Mouse (Mus musculus): ENCODE measurements around the gene Psenen.
A peak's percentile ranks its signal among the peaks of the same experiment; 100 is the strongest.

Psenen gene

DNA sequence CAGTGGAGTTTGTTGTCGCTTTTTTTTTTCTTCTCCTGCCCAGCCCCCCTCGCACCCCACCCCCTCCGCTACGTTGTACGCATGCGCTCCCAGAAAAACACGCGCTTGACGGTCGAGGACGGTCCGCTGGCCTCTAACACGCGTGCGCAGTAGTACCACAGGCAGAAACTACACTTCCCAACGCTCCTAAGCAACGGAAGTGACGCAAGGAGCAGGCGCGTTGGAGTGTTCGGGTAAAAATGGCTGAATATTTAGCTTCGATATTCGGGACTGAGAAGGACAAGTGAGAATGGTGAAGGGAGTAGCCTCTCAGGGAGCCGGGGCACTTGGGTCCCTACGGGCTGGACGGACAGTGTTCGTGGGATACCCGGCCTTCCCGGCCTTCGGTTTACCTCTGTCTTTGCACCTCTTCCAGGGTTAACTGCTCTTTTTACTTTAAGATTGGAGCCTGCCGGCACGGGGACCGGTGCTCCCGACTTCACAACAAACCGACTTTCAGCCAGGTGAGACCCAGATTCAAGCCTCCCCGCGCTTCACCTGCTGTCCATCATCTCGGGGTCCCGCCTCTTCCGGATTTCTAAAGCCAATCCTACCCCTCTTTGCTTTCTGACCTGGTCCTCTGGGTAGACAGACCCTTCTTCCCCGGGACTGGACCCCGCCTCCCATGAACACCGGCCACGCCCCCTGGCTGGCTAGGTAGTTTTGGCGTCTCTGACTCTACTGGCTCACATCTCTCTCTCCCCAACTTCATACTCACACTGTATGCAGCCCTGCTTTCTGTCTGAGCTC is at the start of gene Psenen, which contains the start of the genes U2af1l4 and Gm49396:
Psenen (minus strand) TSS at position 511 of the 789 bp plus-strand sequence.
U2af1l4 (plus strand) TSS at position 185 of the 789 bp plus-strand sequence.
Gm49396 (plus strand) TSS at position 228 of the 789 bp plus-strand sequence.
- DNase-seq (ENCODE audit: low spot score), result peak; percentile 96

DNA sequence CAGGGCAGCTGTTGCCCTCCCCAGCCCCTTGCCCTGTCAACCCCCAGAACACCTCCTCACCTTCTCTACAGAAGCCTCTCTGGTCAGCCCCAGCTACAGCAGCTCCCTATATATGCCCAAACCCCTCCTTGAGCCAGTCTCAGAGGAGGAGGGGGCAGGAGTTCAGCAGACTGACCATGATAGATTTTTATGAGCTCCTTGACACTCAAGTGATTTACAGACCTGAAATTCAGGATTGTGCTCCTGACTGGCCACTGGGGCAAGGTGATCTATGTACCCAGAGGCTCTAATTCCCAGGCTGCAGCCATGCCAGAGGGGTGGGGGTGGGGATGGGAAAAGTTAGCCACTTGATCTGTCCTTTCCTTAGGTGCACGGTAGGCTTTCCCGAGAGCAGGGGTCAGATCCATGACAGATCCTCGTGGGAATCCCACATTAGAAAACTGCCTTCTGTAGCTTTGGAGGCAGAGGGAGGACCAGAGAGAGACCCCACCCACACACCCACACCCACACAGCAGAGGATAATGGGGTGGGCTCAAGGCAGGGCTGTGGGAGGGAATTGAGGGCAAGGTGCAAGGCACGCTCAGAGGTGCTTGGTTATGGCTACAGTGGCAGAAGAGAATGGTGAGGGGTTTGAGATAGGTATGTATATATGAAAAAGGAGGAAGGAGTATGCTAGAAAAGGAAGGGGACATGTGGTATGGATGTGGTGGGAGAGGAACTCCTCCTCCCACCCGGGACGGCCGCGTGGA is 49.4 kb upstream of the Psenen start, which contains the start of gene Upk1a:
Upk1a (minus strand) TSS at position 194 of the 749 bp plus-strand sequence.
- DNase-seq (ENCODE audit: low spot score), result no peak

DNA sequence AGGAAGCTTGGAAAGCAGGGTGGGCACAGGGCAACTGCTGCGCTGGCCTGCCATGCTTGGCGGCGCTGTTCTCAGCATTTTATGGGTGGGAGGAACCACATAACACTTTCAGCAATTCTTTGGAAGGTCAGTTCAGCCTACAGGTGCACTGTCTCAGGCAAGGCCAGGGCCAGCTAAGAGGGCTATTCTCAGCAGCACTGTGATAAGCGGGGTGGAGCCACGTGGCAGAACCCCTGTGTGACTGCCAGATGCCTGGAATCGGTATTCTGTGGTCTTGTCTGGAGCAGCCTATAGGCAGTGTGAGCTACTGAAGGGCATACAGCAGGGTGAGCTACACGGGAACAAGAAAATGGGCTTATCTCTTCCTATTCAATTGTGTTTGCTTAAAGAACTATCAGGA is 46.6 kb upstream of the Psenen start:
- DNase-seq (ENCODE audit: low spot score), result no peak

DNA sequence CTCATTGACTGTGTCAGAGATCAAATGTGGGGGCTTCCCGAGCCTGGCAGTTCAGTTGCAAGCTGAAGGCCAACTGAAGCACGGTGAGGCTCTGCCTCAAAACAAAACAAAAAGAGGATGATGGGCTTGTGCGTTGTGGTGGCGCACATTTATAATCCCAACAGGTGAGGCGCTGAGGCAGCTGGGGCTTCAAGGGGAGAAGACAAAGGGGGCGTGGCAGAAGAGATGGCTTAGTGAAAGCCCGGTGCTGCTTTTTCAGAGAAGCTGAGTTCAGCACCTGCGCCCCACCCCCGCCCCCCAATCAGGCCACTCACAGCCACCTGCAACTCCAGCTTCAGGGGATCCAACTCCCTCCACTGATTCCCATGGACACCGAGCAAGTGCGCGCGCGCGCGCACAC is 45.0 kb upstream of the Psenen start:
- no peak for DNase-seq (ENCODE audit: low spot score)

DNA sequence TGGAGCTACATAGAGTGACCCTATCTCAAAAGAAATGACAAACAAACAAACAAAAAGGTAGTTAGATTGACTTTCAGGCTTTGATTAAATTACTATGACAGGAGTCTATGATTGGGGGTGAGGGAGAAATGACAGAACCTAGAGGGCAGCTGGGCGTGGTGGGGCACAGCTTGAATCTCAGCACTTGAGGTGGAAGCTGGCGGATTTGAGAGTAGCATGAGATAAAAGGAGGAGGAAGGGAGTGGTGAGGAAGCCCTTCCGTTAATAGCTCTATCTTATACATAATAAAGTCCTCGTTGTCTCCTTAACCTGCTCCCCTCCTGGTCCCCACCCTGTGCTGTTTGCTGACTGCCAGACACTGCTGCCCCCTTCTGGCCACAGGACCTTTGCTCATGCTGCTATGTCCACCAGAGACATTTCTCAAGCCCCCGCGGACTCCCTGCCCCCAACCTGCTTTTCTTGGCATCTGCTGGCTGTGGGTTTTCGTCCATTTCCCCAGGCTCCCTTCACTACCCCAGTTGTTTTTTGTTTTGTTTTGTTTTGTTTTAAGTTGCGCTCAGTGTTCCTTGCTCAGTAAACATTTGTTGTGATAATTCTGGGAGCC is 44.4 kb upstream of the Psenen start:
- DNase-seq (ENCODE audit: low spot score), result no peak

DNA sequence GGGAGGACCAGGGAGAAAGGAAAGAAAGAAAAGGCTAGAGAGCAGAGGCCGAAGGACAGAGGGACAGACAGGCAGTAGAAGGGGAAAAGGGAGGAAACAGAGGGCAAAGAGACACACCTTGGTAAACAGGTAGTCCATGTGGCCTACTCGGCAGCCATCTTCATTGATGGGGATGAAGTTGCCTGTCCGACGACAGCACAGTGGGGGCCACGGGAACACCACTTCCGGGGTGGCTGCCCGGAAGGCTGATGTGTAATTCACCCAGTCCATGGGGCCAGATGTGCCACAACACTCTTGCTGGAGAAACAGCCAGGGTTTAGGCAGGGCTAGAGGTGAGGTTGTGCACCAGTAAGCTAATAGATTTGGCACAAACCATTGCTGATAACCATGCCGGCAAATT is 41.5 kb upstream of the Psenen start:
- DNase-seq (ENCODE audit: low spot score), result no peak

DNA sequence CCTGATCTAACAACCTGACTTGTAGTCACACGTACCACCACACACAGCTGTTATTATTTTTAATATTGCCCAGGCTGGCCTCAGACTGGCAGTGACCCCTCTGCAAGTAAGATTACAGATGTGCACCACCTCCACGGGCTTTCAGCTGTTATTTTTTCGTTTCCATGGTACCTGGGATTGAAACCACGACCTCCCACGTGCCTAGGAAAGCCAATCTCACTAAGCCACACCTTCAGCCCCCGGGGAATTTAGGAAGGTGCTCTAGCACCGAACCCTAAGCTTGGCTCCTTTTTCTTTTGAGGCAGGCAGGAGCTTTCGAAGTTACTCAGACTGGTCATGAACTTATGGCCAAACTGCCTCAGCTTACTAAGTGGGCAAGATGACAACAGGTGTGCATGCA is 41.0 kb upstream of the Psenen start:
- DNase-seq (ENCODE audit: low spot score), result no peak

DNA sequence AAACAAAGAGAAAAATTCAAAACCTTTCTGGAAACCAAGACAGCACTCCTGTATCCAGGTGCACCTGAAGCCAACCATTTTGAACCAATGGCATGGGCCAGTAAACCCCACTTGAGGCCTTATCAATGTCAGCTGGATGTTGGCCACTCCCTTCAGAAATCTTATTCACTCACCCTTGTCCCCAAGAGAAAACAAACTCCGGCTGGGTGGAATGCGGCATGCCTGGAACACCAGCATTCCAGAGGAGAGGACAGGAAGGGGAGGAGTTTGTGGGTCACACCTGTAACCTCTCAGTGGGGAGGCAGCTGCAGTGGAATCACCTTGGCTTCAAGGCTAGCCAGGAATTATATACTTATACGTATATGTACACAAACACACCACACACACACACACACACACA is 39.2 kb upstream of the Psenen start:
- DNase-seq (ENCODE audit: low spot score), result no peak

DNA sequence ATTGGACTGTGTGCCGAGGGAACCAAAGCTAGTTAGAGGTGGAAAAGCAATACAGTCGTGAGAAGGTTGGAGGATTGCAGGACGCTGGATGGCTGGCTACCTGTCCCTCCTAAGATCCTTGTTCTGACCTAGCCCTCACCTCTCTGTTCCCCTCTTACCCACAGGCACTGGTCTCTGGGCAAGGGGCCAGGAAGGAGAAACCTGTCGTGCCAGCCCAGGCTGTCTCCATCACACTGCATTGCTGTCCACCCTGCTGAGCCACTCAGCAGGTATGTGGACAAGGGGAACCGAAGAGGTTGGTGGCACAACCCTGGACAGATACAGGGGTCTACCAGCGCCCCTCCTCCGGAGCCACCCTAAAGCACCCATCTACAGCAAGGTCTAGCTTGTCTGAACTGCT is 37.2 kb upstream of the Psenen start:
- DNase-seq (ENCODE audit: low spot score), result no peak

DNA sequence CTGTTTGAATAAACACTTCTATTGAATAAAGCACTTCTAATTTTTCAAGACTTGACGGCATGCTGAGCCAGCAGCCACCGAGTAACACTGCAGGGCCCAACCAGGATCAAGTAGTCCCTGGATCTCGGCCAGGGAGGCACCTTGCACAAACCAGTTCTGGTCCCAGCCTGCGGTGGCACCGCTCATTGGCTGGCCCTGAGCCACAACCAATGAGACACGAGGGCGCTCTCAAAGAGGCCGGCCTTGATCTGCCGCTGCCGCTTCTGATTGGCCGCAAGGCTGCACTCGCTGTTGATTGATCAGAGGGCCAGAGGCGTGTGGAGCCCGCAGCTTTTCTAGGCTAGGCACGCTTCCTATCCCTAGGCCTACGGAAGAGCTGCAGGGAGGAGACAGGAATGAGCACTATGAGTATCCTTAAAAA is 36.5 kb upstream of the Psenen start:
- DNase-seq (ENCODE audit: low spot score), result peak; percentile 85

DNA sequence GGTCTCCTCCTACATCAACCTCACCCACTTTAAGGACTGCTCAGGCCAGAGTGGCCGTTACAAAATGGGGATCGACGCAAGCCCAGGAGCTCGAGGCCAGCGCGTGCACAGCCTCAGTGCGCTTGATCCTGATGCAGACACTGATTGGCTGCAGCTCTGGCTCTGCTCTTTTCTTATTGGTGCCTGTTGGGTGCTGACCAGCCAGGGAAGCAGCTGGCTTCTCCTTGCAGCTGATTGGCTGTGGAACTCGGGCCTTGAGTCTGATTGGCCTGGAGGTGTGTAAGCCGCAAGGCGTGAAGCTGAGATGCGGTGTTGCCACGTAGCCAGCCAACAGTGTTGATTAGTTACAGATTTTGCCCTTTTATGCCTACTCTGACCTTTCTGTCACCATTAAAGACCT is 35.4 kb upstream of the Psenen start, which contains the start of gene Zbtb32:
Zbtb32 (minus strand) TSS at position 124 of the 400 bp plus-strand sequence.
- DNase-seq (ENCODE audit: low spot score), result no peak

DNA sequence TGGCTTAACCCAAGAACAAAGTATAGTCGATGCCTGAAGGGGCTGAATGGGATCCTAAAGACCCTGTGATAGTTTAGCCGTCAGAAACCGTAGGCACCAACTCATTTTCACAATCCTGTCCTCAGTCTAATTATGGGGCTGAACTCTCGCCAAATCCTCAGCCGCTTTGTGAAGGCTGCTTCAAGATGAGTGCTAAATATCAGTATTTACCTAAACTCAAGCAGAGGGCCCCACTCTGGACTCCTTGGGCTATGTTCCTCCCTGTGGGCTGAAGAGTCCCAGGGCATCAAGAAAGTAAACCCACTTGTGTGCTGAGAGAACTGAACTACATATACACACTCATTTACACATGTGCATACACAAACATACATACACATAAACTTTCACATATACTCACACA is 33.4 kb upstream of the Psenen start:
- no peak for DNase-seq (ENCODE audit: low spot score)

DNA sequence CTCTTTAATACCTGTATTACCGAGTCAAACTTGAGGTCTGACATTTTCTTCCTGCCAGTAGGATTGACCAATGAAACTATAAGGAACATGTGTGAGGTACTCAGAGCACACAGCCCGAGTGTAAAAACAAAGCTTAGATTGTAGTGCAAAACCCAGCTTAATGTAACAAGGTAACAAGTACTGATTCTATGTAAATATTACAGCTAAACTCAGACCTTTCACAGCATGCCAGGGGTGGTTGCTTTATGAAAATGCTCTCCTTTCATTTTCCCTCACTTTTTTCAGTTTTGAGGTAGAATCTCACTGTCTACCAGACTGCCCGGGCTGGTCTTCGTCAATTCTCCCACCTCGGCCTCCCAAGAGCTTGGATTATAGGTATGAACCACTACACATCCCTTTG is 32.7 kb upstream of the Psenen start:
- DNase-seq (ENCODE audit: low spot score), result no peak

DNA sequence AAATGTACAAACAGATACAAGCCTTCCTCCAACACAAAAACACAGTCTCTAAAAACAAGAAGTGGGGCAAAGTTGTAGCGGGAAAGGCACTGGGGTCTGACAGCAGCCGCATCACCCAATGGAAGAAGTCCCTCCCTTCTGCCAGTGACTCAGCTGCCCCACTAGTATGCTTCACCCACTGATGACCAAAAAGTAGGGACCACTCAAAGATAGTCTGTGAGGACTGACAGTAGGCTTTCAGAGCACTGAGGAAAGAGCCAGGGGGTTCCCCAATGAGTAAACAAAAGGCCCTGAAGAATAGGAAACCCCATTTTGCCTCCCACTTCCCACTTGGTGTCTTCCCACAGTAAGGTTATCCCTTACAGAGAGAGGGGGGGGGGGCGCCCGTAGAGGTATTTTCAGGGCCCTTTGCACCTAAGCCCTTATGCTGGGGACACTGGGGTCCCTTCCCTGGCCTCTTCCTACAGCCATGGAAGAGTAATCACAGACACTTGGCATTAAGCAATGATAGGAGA is 31.1 kb upstream of the Psenen start:
- DNase-seq (ENCODE audit: low spot score), result no peak

DNA sequence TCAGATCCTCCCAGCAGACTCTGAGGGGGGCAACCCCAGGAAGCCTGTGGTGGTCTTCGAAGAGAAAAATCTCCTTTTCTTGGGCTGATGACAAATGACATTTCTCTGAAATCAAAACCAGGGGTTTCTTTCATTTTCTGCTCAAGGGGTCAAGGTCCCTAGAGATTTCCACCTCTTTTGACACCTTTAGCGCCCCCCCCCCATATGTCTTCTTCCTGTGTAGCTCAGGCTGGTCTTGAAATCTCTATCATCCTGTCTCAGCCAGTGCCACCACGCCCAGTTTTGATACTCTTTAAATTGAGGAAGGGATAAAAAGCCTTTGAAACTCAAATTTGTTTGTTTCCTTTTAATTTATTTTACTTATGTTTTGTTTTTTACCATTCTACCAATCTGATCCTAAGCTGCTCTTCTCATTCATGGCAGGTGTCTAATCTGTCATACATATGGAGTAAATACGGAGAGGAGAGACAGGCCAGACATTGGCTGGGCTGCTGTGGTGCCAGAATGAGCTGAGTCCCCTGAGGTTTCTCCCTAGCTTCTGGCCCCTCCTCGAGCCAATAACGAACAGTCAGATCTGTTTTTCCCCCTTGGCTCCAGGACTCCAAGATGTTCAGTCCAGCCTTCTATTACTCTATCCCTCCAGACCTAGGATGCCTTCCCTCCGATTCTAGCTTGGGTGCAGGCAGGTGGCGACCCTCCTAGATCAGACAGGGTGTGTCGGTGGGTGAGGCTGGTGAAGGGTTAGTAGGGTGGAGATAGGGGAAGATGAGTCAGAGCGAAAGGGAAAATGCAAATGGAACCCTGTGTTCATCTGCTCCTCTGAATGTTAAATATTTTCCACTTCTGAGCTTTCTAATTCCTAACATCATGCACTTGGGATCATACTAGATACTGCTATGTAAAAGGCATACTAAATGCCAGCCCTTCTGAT is 30.4 kb upstream of the Psenen start:
- DNase-seq (ENCODE audit: low spot score), result no peak

DNA sequence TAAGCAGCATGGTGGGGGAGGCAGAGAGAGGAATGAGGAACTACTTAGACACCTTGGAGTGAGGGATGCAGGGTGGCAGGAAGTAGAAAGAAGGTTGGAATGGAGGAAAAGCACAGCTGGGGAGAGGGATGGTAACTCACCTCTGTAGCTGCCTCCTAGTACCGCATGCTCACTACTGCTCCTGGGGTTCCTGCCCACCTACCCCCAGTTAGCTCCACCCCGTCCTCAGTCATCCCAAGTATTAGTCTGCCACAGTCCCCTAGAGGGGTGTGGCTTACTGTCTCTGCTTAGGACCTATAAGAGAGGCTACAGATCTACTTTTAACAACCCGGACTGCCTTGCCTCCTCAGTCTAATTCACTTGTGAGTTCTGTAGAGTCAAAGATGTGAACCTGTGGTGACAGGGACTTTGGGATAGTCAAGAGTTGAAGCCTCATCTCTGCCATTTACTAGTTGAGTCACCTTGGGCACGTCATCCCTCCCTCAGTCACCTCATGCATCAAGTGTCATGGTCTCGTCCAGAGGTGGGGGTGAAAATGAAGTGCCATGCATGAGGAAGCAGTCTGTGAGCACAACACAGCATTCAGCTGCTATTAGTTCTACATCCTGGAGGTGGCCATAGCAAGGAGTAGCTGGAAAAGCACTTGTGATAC is 29.5 kb upstream of the Psenen start:
- DNase-seq (ENCODE audit: low spot score), result no peak

DNA sequence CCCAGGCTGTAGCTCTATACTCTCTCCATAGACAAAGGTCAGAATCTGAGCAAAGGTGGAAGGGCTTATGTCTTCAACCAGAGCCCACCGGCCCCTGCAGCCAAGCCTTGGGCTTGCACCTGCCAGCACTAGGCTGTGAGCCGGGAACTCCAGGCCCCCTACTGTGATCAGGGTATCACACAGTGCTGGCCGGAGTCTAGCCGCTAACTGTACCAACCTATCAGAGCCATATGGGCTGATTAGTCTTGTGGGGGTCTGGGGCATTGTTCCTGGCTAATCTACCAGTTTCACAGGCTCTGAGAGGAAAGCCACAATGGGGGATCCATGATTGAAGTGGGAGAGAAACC is 28.2 kb upstream of the Psenen start:
- no peak for DNase-seq (ENCODE audit: low spot score)

DNA sequence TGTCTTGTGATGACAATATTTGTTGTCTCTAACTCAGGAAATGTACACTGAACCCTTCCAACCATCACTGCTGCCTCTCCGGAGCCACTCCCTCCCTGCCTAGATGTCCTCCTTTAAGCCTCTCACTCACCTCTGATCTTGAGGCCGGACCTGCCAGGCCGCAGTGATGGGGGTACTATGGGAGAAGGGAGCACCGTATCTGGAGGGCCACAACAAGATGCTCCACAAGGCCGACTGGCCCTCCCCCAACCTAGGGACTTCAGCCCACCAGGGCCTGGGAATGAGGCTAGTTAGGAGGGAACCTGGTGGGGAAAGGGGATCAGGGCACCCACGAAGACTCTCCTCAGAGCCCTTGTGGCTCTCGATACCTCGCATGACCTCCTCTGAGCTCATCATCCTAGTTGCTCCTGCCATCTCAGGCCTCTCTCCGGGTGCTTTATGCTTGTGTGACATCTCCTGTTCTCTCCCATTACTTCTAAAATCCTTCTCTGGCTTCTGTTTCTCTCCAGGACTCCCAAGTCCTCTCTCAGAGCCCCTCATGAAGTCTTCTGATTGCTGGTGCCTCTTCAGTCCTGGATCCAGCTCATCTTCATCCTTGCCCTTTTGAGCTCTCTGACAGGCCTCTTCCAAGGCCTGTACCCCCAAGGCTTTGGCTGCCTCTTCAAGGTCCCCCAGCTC is 27.6 kb upstream of the Psenen start:
- no peak for DNase-seq (ENCODE audit: low spot score)

DNA sequence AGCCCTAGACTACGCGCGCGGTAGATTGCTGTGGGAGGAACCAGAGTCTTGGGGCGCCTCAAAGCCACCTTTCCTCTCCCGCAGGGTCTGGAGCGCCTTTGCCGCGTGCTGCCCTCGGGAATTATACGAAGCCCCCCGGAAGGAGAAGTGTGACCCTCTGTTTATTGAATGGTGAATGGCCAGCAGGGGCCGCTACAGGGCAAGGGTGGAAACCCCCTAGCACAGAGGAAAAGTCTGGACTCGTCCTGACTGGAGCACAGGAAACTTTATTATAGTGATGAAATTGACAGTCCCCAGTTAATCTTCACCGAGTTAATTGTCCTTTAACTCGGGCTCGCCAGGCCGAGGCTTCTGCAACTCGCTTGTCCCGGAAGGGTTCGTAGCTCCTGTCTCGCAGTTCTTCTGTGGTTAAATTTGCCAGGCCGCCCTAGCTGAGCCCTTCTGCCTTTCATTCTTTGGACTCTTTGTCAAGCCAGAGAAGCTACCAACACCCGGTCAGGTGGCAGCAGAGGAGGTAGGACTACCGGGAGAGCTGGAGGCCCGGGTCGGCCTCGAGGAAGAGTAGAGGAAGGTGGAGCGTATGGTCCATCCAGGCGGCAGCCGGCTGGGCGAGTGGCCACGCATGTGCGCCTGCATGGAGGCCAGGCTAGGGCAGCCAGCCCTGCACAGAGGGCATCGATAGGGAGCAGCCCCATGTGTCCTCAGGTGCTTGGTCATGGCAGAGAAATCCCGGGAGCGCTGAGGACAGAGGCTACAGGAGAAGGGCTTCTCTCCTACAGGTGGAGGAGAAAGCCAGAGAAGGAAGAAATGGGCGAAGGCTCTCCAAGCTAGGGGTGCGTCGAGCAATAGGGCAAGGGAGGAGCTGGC is 26.2 kb upstream of the Psenen start:
- peak; percentile 54 for DNase-seq (ENCODE audit: low spot score)

Measured in ovary, adult 18-20 months (tissue).